Mouse (Mus musculus) kidney, adult 2 months (tissue): ENCODE data around the gene Galnt13.

Source experiments
- CTCF ChIP-seq: fragments of 200-500 bp; conservative IDR thresholded peaks from 2 replicates; pipeline ENCODE4 v1.5.1; 2011; ENCODE audit warnings: low read depth, mild to moderate bottlenecking, control low read depth, low read length, moderate library complexity, mixed read lengths; ENCODE audit not compliant: insufficient read depth, insufficient read length
- POLR2A ChIP-seq: fragments of 200-500 bp; IDR thresholded peaks from one replicate; pipeline ENCODE4 v1.6.1; 2011; ENCODE audit warnings: low read depth, low read length, control low read depth

DNA sequence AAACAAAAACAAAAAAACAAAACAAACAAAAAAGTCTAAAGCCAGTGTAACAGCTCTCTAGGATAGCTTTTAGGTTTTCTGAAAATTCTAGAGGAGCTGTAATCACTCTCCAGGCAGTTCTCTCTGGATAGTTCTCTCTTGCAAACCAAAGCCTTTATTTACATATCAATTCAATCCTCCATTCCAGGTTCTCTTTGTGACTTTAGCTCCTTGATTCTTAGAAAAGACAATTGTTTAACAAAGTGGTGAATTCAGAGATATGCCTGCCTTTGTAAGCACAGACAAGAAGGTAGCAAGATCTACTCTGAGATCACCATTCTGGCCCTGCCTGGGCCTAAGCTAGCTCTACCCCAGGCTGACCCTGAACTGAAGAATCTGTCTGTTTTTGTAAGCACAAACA is 501.2 kb downstream of the Galnt13 start:
- TF ChIP-seq CTCF (no peak), POLR2A (no peak)
